Mouse (Mus musculus) MEL (cell line): ENCODE data around the gene Dmrtc1a. TPM values are rescaled to one million over a fixed set of nuclear protein-coding genes. Genes with fewer than 3 reads are reported as not detected.
"Not testable (repeated sequence)": the region's sequence is repeated elsewhere in the genome, so short reads cannot be mapped to it uniquely, and the experiment has no call there.

ENCODE experiments used
- DNase-seq: peaks from one replicate; pipeline ENCODE4 v3.0.0; 2011; ENCODE audit warnings: low read depth, low spot score
- H3K27ac ChIP-seq: 2 replicates; pipeline ENCODE4 v1.5.1; 2012; ENCODE audit warnings: low read depth, mild to moderate bottlenecking, control low read depth, low read length, moderate library complexity; ENCODE audit not compliant: control insufficient read depth
- H3K27me3 ChIP-seq, 2 experiments: fragments of 150-350 bp in 1 of 2; sonication (generic) in 1 of 2; 2 replicates each; pipeline ENCODE4 v1.6.1; 2012; ENCODE audit warnings: low read length in 2 of 2, mild to moderate bottlenecking in 2 of 2, improper control_type of control experiment in 1 of 2, moderate library complexity in 1 of 2; ENCODE audit not compliant: insufficient read depth in 2 of 2, control insufficient read depth in 1 of 2
- H3K36me3 ChIP-seq, 2 experiments: 2 replicates each; pipeline ENCODE4 v1.6.1; 2012 to 2014; ENCODE audit warnings: low read length in 2 of 2, improper control_type of control experiment in 1 of 2, inconsistent platforms in 1 of 2, mild to moderate bottlenecking in 1 of 2; ENCODE audit not compliant: insufficient read depth in 2 of 2, control insufficient read depth in 1 of 2
- H3K4me1 ChIP-seq, 2 experiments: fragments of 150-350 bp in 1 of 2; sonication (generic) in 1 of 2; 2 replicates each; pipeline ENCODE4 v1.6.1; 2012; ENCODE audit warnings: low read length in 2 of 2, improper control_type of control experiment in 1 of 2, mild to moderate bottlenecking in 1 of 2; ENCODE audit not compliant: insufficient read depth in 2 of 2, control insufficient read depth in 1 of 2
- H3K4me3 ChIP-seq, 2 experiments: fragments of 150-350 bp in 1 of 2; sonication (generic) in 1 of 2; 2 replicates each; pipeline ENCODE4 v1.5.1; 2012; ENCODE audit warnings: low read depth in 2 of 2, low read length in 2 of 2, mild to moderate bottlenecking in 2 of 2, moderate library complexity in 2 of 2, control low read depth in 1 of 2, improper control_type of control experiment in 1 of 2; ENCODE audit not compliant: control insufficient read depth in 1 of 2, insufficient read depth in 1 of 2
- H3K79me2 ChIP-seq: 2 replicates; pipeline ENCODE4 v1.6.1; 2012; ENCODE audit warnings: mild to moderate bottlenecking, low read length, moderate library complexity; ENCODE audit not compliant: control insufficient read depth, poor library complexity, insufficient read depth
- H3K9ac ChIP-seq: 2 replicates; pipeline ENCODE4 v1.6.1; 2012; ENCODE audit warnings: low read depth, mild to moderate bottlenecking, control low read depth, low read length, moderate library complexity; ENCODE audit not compliant: control insufficient read depth, poor library complexity, severe bottlenecking
- H3K9me3 ChIP-seq: fragments of 150-350 bp; sonication (generic); replicated peaks from 2 replicates; pipeline ENCODE4 v1.6.1; 2012; ENCODE audit warnings: mild to moderate bottlenecking, low read length, improper control_type of control experiment, moderate library complexity; ENCODE audit not compliant: insufficient read depth
- BHLHE40 ChIP-seq: IDR thresholded peaks from 2 replicates; pipeline ENCODE4 v1.6.1; 2012; ENCODE audit warnings: low read depth, mild to moderate bottlenecking, inconsistent platforms, low read length, improper control_type of control experiment, borderline replicate concordance
- CHD1 ChIP-seq: IDR thresholded peaks from 2 replicates; pipeline ENCODE4 v1.6.1; 2012; ENCODE audit warnings: low read depth, mild to moderate bottlenecking, inconsistent platforms, low read length, improper control_type of control experiment
- EP300 ChIP-seq, 2 experiments: IDR thresholded peaks; 2 replicates each; pipeline ENCODE4 v1.6.1; 2011; ENCODE audit warnings: improper control_type of control experiment in 2 of 2, low read length in 2 of 2, low read depth in 1 of 2, mild to moderate bottlenecking in 1 of 2
- ETS1 ChIP-seq: IDR thresholded peaks from 2 replicates; pipeline ENCODE4 v1.6.1; 2012; ENCODE audit warnings: low read depth, mild to moderate bottlenecking, inconsistent platforms, low read length, improper control_type of control experiment, moderate library complexity
- GATA1 ChIP-seq: IDR thresholded peaks from 2 replicates; pipeline ENCODE4 v1.6.1; 2011; ENCODE audit warnings: low read depth, low read length, improper control_type of control experiment
- JUND ChIP-seq: IDR thresholded peaks from 2 replicates; pipeline ENCODE4 v1.6.1; 2011; ENCODE audit warnings: low read depth, mild to moderate bottlenecking, improper control_type of control experiment, low read length
- KAT2A ChIP-seq: conservative IDR thresholded peaks from 2 replicates; pipeline ENCODE4 v1.6.1; 2012; ENCODE audit warnings: low read depth, low read length, improper control_type of control experiment, inconsistent platforms
- MAFK ChIP-seq: IDR thresholded peaks from 2 replicates; pipeline ENCODE4 v1.6.1; 2011; ENCODE audit warnings: low read depth, mild to moderate bottlenecking, low read length, improper control_type of control experiment, borderline replicate concordance
- MEF2A ChIP-seq: IDR thresholded peaks from 2 replicates; pipeline ENCODE4 v1.6.1; 2014; ENCODE audit warnings: low read depth, mild to moderate bottlenecking, inconsistent platforms, low read length, improper control_type of control experiment; ENCODE audit not compliant: poor library complexity, insufficient replicate concordance, severe bottlenecking; ENCODE audit errors: extremely low read depth
- NELFE ChIP-seq: IDR thresholded peaks from 2 replicates; pipeline ENCODE4 v1.6.1; 2011; ENCODE audit warnings: low read depth, low read length, improper control_type of control experiment
- NRF1 ChIP-seq: IDR thresholded peaks from 2 replicates; pipeline ENCODE4 v1.6.1; 2014; ENCODE audit warnings: low read depth, mild to moderate bottlenecking, inconsistent platforms, low read length, improper control_type of control experiment, moderate library complexity; ENCODE audit not compliant: poor library complexity, insufficient read depth, severe bottlenecking
- POLR2AphosphoS2 ChIP-seq: IDR thresholded peaks from 2 replicates; pipeline ENCODE4 v1.6.1; 2011; ENCODE audit warnings: low read length, improper control_type of control experiment
- POLR2AphosphoS5 ChIP-seq: IDR thresholded peaks from 2 replicates; pipeline ENCODE4 v1.6.1; 2012; ENCODE audit warnings: low read depth, borderline replicate concordance, mild to moderate bottlenecking, inconsistent platforms, low read length, moderate library complexity, mixed read lengths
- RAD21 ChIP-seq: IDR thresholded peaks from 2 replicates; pipeline ENCODE4 v1.6.1; 2011; ENCODE audit warnings: mild to moderate bottlenecking, low read depth, low read length, improper control_type of control experiment
- RCOR1 ChIP-seq: IDR thresholded peaks from 2 replicates; pipeline ENCODE4 v1.6.1; 2012; ENCODE audit warnings: low read depth, mild to moderate bottlenecking, inconsistent platforms, low read length, improper control_type of control experiment
- SIN3A ChIP-seq: IDR thresholded peaks from 2 replicates; pipeline ENCODE4 v1.6.1; 2012; ENCODE audit warnings: low read length, improper control_type of control experiment, inconsistent platforms
- SMC3 ChIP-seq: IDR thresholded peaks from 2 replicates; pipeline ENCODE4 v1.6.1; 2011; ENCODE audit warnings: low read depth, low read length, improper control_type of control experiment
- TAL1 ChIP-seq: IDR thresholded peaks from 2 replicates; pipeline ENCODE4 v1.6.1; 2012; ENCODE audit warnings: mild to moderate bottlenecking, inconsistent platforms, low read length, moderate library complexity, mixed read lengths
- TBP ChIP-seq: IDR thresholded peaks from 2 replicates; pipeline ENCODE4 v1.8.0; 2011; ENCODE audit warnings: low read depth, low read length, improper control_type of control experiment
- UBTF ChIP-seq: IDR thresholded peaks from 2 replicates; pipeline ENCODE4 v1.6.1; 2012; ENCODE audit warnings: low read depth, mild to moderate bottlenecking, inconsistent platforms, low read length, improper control_type of control experiment, moderate library complexity, borderline replicate concordance; ENCODE audit not compliant: insufficient read depth
- USF1 ChIP-seq: IDR thresholded peaks from 2 replicates; pipeline ENCODE4 v1.6.1; 2014; ENCODE audit warnings: low read depth, mild to moderate bottlenecking, inconsistent platforms, low read length, improper control_type of control experiment, moderate library complexity
- USF2 ChIP-seq, 2 experiments: IDR thresholded peaks; 2 replicates each; pipeline ENCODE4 v1.6.1; 2011 to 2012; ENCODE audit warnings: improper control_type of control experiment in 2 of 2, low read length in 2 of 2, borderline replicate concordance in 1 of 2, inconsistent platforms in 1 of 2, low read depth in 1 of 2, mild to moderate bottlenecking in 1 of 2; ENCODE audit not compliant: insufficient read depth in 1 of 2
- ZMIZ1 ChIP-seq: IDR thresholded peaks from 2 replicates; pipeline ENCODE4 v1.6.1; 2012; ENCODE audit warnings: low read depth, mild to moderate bottlenecking, inconsistent platforms, low read length, improper control_type of control experiment, moderate library complexity
- polyA plus RNA-seq, 2 experiments: library from polyadenylated mRNA; stranded (reverse) in 1 of 2; unstranded in 1 of 2; fragments of >175 nt in 1 of 2; fragments of >200 nt in 1 of 2; gene quantifications; 2 replicates each; pipeline versions ENCODE4 v1.2.1 to v1.2.4; 2012; ENCODE audit warnings: low replicate concordance in 2 of 2, low read depth in 1 of 2; ENCODE audit not compliant: insufficient read length in 2 of 2, insufficient read depth in 1 of 2, missing spikeins in 1 of 2
- total RNA-seq: library from RNA; depleted of rRNA; stranded (reverse); fragments of 300-350 nt; gene quantifications from 2 replicates; pipeline ENCODE4 v1.2.3, GENCODE M21; 2012

Gene Dmrtc1a
- total and polyA plus RNA-seq, 3 experiments: not detected

DNA sequence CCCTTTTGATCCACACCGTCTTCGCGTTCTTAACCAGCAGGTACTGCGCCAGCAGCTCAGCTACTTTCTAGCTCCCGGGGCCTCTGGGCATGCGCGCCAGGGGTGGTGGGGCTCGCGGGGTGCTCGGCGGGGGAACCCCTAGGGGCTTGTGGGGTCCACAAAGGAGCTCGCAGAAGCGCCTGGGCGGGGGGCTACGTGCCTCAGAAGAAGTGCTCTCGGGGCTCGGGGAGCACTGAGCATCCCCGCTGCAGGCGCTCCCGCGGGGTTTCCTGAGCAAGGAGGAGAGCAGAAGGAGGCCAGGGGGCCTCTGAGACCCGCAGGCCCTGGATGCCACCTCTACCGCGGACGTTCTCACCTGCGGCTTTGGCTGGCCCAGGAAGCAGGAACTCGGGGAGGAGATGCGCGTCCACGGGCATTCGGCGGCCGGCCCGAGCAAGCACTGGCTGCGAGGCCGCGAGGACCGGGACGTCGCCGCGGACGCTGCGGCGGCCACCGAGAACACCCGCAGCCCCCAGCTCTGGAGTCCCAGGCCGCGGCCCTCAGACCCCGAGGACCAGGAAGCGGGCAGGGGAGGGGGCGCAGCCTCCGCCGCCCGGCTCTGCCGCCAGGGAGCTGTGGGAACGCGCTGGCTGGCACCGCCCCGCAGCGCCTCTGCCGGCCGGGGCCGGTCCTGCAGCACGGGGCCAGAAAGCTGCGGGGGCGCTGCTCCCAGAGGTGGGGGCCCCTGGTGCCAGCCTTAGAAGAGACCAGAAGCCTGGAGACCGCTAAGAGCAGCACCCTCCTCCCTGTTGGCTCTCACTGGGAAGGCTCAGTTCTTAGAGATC, 25.3 kb upstream of the Dmrtc1a start:
- Histone ChIP-seq H3K4me1 (no peaks in the 10 kb centered on the region), H3K27ac (no peak overlapping the region), H3K9ac (no peak overlapping the region), H3K9me3 (no peaks in the 10 kb centered on the region), H3K36me3 (no peaks in the 10 kb centered on the region), H3K27me3 (no peaks in the 10 kb centered on the region), H3K4me3 (no peak overlapping the region), H3K79me2 (no peaks in the 10 kb centered on the region)
- no peak for TF ChIP-seq TAL1
- no peak for TF ChIP-seq POLR2AphosphoS5
- no peak for TF ChIP-seq ZMIZ1
- no peak for TF ChIP-seq JUND
- no peak for TF ChIP-seq SMC3
- TF ChIP-seq NELFE: no peak
- TF ChIP-seq TBP: no peak
- TF ChIP-seq EP300 (IDR thresholded peaks at IDR 0.05; ENCODE audit: low read depth in 1 of 2, low read length in 2 of 2): no peak
- TF ChIP-seq USF1: no peak
- TF ChIP-seq RAD21: no peak
- TF ChIP-seq ETS1: no peak
- TF ChIP-seq GATA1: no peak
- no peak for TF ChIP-seq SIN3A
- TF ChIP-seq BHLHE40: no peak
- no peak for TF ChIP-seq CHD1
- TF ChIP-seq MAFK: no peak
- no peak for TF ChIP-seq UBTF
- no peak for DNase-seq

DNA sequence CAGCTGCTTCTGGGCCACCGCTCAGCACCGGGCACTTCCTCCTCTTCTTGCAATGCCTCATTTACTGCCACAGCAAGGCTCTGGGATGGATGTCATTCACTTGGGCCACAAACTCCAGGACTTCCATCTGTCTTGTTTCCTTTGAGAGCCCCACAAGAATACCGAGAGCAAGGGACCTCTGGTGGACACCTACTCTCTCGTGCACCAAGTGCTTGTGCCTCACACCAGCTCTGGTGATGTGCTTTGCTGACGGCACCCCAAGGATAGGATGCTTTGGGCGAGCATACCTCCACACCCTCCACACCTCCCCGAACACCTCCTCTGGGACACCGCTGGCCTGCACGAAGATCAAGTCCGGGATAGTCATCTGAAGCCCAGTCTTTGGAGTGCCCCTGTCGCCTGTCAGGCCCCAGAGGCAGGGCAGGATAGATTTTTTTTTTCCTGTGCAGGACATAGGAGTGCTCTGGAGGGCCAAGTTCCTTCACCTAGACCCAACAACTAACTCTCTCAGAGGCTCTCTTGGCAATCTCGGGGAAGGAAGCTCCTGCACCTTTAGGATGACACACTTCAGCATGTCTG, 24.6 kb upstream of the Dmrtc1a start:
- no peaks in the 10 kb centered on the region for H3K79me2 ChIP-seq
- H3K9me3 ChIP-seq: no peaks in the 10 kb centered on the region
- no peaks in the 10 kb centered on the region for H3K4me1 ChIP-seq
- DNase-seq: no peak
- no peak overlapping the region for H3K27ac ChIP-seq
- no peaks in the 10 kb centered on the region for H3K27me3 ChIP-seq
- H3K9ac ChIP-seq: no peak overlapping the region
- no peaks in the 10 kb centered on the region for H3K36me3 ChIP-seq
- H3K4me3 ChIP-seq: no peak overlapping the region
- TF ChIP-seq NELFE: no peak
- no peak for TF ChIP-seq POLR2AphosphoS2
- no peak for TF ChIP-seq SMC3
- no peak for TF ChIP-seq SIN3A
- no peak for TF ChIP-seq MEF2A
- no peak for TF ChIP-seq KAT2A
- no peak for TF ChIP-seq JUND
- no peak for TF ChIP-seq NRF1
- TF ChIP-seq RCOR1: no peak
- no peak for TF ChIP-seq GATA1
- no peak for TF ChIP-seq TBP
- no peak for TF ChIP-seq USF2 (IDR thresholded peaks at IDR 0.05; ENCODE audit: borderline replicate concordance in 1 of 2, insufficient read depth in 1 of 2, low read depth in 1 of 2, low read length in 2 of 2)
- TF ChIP-seq BHLHE40: no peak

DNA sequence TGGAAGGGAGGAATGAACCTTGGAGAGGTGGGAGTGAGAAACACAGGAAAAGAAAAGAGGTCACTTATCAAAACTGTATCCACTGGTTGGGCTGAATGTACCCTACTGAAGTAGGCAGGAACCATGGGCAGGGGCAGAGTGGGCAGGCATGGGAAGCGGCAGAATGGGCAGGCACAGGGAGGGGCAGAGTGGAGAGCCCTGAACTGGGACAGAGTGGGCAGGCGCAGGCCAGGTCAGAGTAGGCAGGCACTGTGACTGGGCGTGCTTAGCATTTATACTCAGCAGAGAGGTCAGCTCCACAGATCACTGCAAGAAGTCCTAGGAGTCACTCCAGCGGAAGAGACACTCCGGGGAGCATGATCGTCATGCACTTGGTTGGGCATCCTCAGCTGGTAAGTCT, 19.6 kb upstream of the Dmrtc1a start, which contains the start of gene 1700018G05Rik:
Gene 1700018G05Rik, plus strand, starts transcription at position 301 of the 400 bp plus-strand sequence.
- not testable (repeated sequence) for H3K4me1 ChIP-seq, H3K27ac ChIP-seq, H3K9me3 ChIP-seq, H3K27me3 ChIP-seq, H3K79me2 ChIP-seq, H3K4me3 ChIP-seq, H3K36me3 ChIP-seq, DNase-seq, H3K9ac ChIP-seq
